Mouse (Mus musculus): ENCODE measurements around the gene Rhoj. TPM values are rescaled to one million over a fixed set of nuclear protein-coding genes. Genes with fewer than 3 reads are reported as not detected.

Gene Rhoj
- polyA plus RNA-seq, 1 experiment = not detected

- TF ChIP-seq CTCF (IDR thresholded peaks at IDR 0.05; ENCODE audit: insufficient read depth, low read depth, low read length) (no peak), POLR2A (IDR thresholded peaks at IDR 0.05; ENCODE audit: insufficient read depth, low read depth, low read length) (no peak)
- Histone ChIP-seq H3K4me3 (ENCODE audit: insufficient read depth, low read depth, low read length) (no peak overlapping the region), H3K4me1 (ENCODE audit: control insufficient read depth, insufficient read depth, low read length) (no peaks in the 10 kb centered on the region), H3K27ac (ENCODE audit: insufficient read depth, low read depth, low read length) (no peak overlapping the region)
- 94% methylated on average over 10 of the region's 10 CpGs for WGBS
Measured at GRCm38 (mm10) chr12:75374437-75374836, 66.3 kb downstream of the Rhoj start.

- Histone ChIP-seq H3K4me1 (ENCODE audit: control insufficient read depth, insufficient read depth, low read length) (no peaks in the 10 kb centered on the region), H3K4me3 (ENCODE audit: insufficient read depth, low read depth, low read length) (no peak overlapping the region), H3K27ac (ENCODE audit: insufficient read depth, low read depth, low read length) (no peak overlapping the region)
- no peak for TF ChIP-seq POLR2A (IDR thresholded peaks at IDR 0.05; ENCODE audit: insufficient read depth, low read depth, low read length)
- TF ChIP-seq CTCF (IDR thresholded peaks at IDR 0.05; ENCODE audit: insufficient read depth, low read depth, low read length) = no peak
- WGBS = 96% methylated on average over 12 of the region's 12 CpGs
Measured at GRCm38 (mm10) chr12:75375060-75375459, 66.9 kb downstream of the Rhoj start.

GRCm38 (mm10) chr12:75376126-75376525, 68.0 kb downstream of the Rhoj start:
- WGBS = 92% methylated on average over 6 of the region's 6 CpGs
- no peak overlapping the region for H3K27ac ChIP-seq (ENCODE audit: insufficient read depth, low read depth, low read length)
- no peak overlapping the region for H3K4me3 ChIP-seq (ENCODE audit: insufficient read depth, low read depth, low read length)
- TF ChIP-seq POLR2A (IDR thresholded peaks at IDR 0.05; ENCODE audit: insufficient read depth, low read depth, low read length) = no peak
- H3K4me1 ChIP-seq (ENCODE audit: control insufficient read depth, insufficient read depth, low read length) = no peaks in the 10 kb centered on the region

- 94% methylated on average over 9 of the region's 9 CpGs for WGBS
- H3K27ac ChIP-seq (ENCODE audit: insufficient read depth, low read depth, low read length) = no peak overlapping the region
- H3K4me3 ChIP-seq (ENCODE audit: insufficient read depth, low read depth, low read length) = no peak overlapping the region
- no peaks in the 10 kb centered on the region for H3K4me1 ChIP-seq (ENCODE audit: control insufficient read depth, insufficient read depth, low read length)
- TF ChIP-seq POLR2A (IDR thresholded peaks at IDR 0.05; ENCODE audit: insufficient read depth, low read depth, low read length) = no peak
- no peak for TF ChIP-seq CTCF (IDR thresholded peaks at IDR 0.05; ENCODE audit: insufficient read depth, low read depth, low read length)
Measured at GRCm38 (mm10) chr12:75386731-75387130, 78.6 kb downstream of the Rhoj start.

GRCm38 (mm10) chr12:75387156-75387555, 79.0 kb downstream of the Rhoj start:
- Histone ChIP-seq H3K4me3 (ENCODE audit: insufficient read depth, low read depth, low read length) (no peak overlapping the region), H3K27ac (ENCODE audit: insufficient read depth, low read depth, low read length) (no peak overlapping the region), H3K4me1 (ENCODE audit: control insufficient read depth, insufficient read depth, low read length) (no peaks in the 10 kb centered on the region)
- TF ChIP-seq CTCF (IDR thresholded peaks at IDR 0.05; ENCODE audit: insufficient read depth, low read depth, low read length) (no peak), POLR2A (IDR thresholded peaks at IDR 0.05; ENCODE audit: insufficient read depth, low read depth, low read length) (no peak)
- WGBS = 89% methylated on average over 8 of the region's 8 CpGs

- Histone ChIP-seq H3K4me1 (ENCODE audit: control insufficient read depth, insufficient read depth, low read length) (no peaks in the 10 kb centered on the region), H3K27ac (ENCODE audit: insufficient read depth, low read depth, low read length) (no peak overlapping the region), H3K4me3 (ENCODE audit: insufficient read depth, low read depth, low read length) (no peak overlapping the region)
- 95% methylated on average over 15 of the region's 15 CpGs for WGBS
- TF ChIP-seq POLR2A (IDR thresholded peaks at IDR 0.05; ENCODE audit: insufficient read depth, low read depth, low read length) (no peak), CTCF (IDR thresholded peaks at IDR 0.05; ENCODE audit: insufficient read depth, low read depth, low read length) (no peak)
Measured at GRCm38 (mm10) chr12:75387846-75388245, 79.7 kb downstream of the Rhoj start.

GRCm38 (mm10) chr12:75388521-75388920, 80.4 kb downstream of the Rhoj start:
- Histone ChIP-seq H3K4me3 (ENCODE audit: insufficient read depth, low read depth, low read length) (no peak overlapping the region), H3K4me1 (ENCODE audit: control insufficient read depth, insufficient read depth, low read length) (no peaks in the 10 kb centered on the region), H3K27ac (ENCODE audit: insufficient read depth, low read depth, low read length) (no peak overlapping the region)
- no peak for TF ChIP-seq POLR2A (IDR thresholded peaks at IDR 0.05; ENCODE audit: insufficient read depth, low read depth, low read length)
- TF ChIP-seq CTCF (IDR thresholded peaks at IDR 0.05; ENCODE audit: insufficient read depth, low read depth, low read length) = no peak
- WGBS = 97% methylated on average over 9 of the region's 9 CpGs

- 37% methylated on average over 20 of the region's 20 CpGs for WGBS
- no peak for TF ChIP-seq CTCF (IDR thresholded peaks at IDR 0.05; ENCODE audit: insufficient read depth, low read depth, low read length)
- H3K4me1 ChIP-seq (ENCODE audit: control insufficient read depth, insufficient read depth, low read length) = no peaks in the 10 kb centered on the region
- H3K4me3 ChIP-seq (ENCODE audit: insufficient read depth, low read depth, low read length) = no peak overlapping the region
- H3K27ac ChIP-seq (ENCODE audit: insufficient read depth, low read depth, low read length) = no peak overlapping the region
Measured at GRCm38 (mm10) chr12:75389308-75390135, 81.4 kb downstream of the Rhoj start.

GRCm38 (mm10) chr12:75391526-75391925, 83.4 kb downstream of the Rhoj start:
- Histone ChIP-seq H3K4me1 (ENCODE audit: control insufficient read depth, insufficient read depth, low read length) (no peaks in the 10 kb centered on the region; the same call in 1 of the 2 replicates), H3K27ac (ENCODE audit: insufficient read depth, low read depth, low read length) (no peak overlapping the region), H3K4me3 (ENCODE audit: insufficient read depth, low read depth, low read length) (no peak overlapping the region)
- 89% methylated on average over 9 of the region's 9 CpGs for WGBS
- no peak for TF ChIP-seq CTCF (IDR thresholded peaks at IDR 0.05; ENCODE audit: insufficient read depth, low read depth, low read length)
